Mouse (Mus musculus) cortical plate, adult 2 months (tissue): ENCODE results near the gene Klhl26.

Experiments used
- CTCF ChIP-seq: fragments of 200-500 bp; IDR thresholded peaks from 2 replicates; pipeline ENCODE4 v1.5.1; 2011; ENCODE audit warnings: mild to moderate bottlenecking, control low read depth, low read length; ENCODE audit not compliant: insufficient read depth; ENCODE audit errors: extremely low read depth
- POLR2A ChIP-seq: fragments of 200-500 bp; IDR thresholded peaks from 2 replicates; pipeline ENCODE4 v1.6.1; 2011; ENCODE audit warnings: mild to moderate bottlenecking, low read length, control low read depth; ENCODE audit not compliant: insufficient read depth; ENCODE audit errors: extremely low read depth

DNA sequence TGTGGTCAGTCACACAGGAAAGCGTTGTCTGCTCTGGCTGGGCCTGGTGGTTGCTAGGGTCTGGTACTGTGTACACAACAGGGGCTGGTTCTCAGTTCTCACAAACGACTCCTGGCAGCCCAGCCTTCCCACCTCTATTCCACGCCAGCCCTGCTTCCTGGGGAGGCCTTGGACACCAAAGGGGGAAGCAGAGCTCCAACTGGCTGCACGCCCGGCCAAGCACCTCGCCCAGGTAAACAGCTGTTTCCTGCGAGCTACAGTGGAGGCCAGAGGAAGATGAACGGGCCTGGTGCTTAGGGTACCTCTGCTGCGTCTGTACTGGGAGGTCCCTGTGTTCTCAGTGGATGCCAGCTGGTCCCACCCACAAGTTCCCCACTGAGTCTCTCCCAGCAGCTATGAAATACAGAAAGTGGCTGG, 67.3 kb downstream of the Klhl26 start:
- TF ChIP-seq POLR2A = no peak
- no peak for TF ChIP-seq CTCF
